Mouse (Mus musculus) A20 (cell line): ENCODE results near the gene Hnrnph1.
A peak's percentile ranks its signal among the peaks of the same experiment; 100 is the strongest.

Experiments
- DNase-seq: peaks from one replicate; pipeline ENCODE4 v3.0.0-alpha.2; 2011; ENCODE audit warnings: low read depth, low spot score

Gene Hnrnph1

GRCm38 (mm10) chr11:50373086-50373485, 3.7 kb upstream of the Hnrnph1 start:
- no peak for DNase-seq

GRCm38 (mm10) chr11:50373621-50374020, 3.2 kb upstream of the Hnrnph1 start:
- no peak for DNase-seq

- DNase-seq, result no peak
Observed at GRCm38 (mm10) chr11:50374286-50375015, 2.3 kb upstream of the Hnrnph1 start.

GRCm38 (mm10) chr11:50375421-50375820, 1.4 kb upstream of the Hnrnph1 start:
- DNase-seq, result no peak

GRCm38 (mm10) chr11:50376156-50376790, 517 bp upstream of the Hnrnph1 start:
- DNase-seq, result peak; percentile 69

GRCm38 (mm10) chr11:50377892-50378684, 1.3 kb downstream of the Hnrnph1 start:
- DNase-seq, result peak; percentile 88

- no peak for DNase-seq
Observed at GRCm38 (mm10) chr11:50379023-50379752, 2.4 kb downstream of the Hnrnph1 start.

GRCm38 (mm10) chr11:50381311-50381710, 4.5 kb downstream of the Hnrnph1 start:
- no peak for DNase-seq

GRCm38 (mm10) chr11:50387167-50387679, 10.4 kb downstream of the Hnrnph1 start:
- DNase-seq, result no peak

- no peak for DNase-seq
Observed at GRCm38 (mm10) chr11:50387697-50388096, 10.9 kb downstream of the Hnrnph1 start.

GRCm38 (mm10) chr11:50388217-50388929, 11.6 kb downstream of the Hnrnph1 start:
- no peak for DNase-seq

- no peak for DNase-seq
Observed at GRCm38 (mm10) chr11:50389011-50389410, 12.2 kb downstream of the Hnrnph1 start.

GRCm38 (mm10) chr11:50389616-50390015, 12.8 kb downstream of the Hnrnph1 start:
- DNase-seq, result no peak

- no peak for DNase-seq
Observed at GRCm38 (mm10) chr11:50391272-50391960, 14.6 kb downstream of the Hnrnph1 start.

GRCm38 (mm10) chr11:50393306-50393705, 16.5 kb downstream of the Hnrnph1 start:
- DNase-seq, result no peak

GRCm38 (mm10) chr11:50394731-50395130, 17.9 kb downstream of the Hnrnph1 start:
- DNase-seq, result no peak

GRCm38 (mm10) chr11:50396766-50397307, 20.0 kb downstream of the Hnrnph1 start:
- no peak for DNase-seq

GRCm38 (mm10) chr11:50397316-50397715, 20.5 kb downstream of the Hnrnph1 start:
- DNase-seq, result no peak

GRCm38 (mm10) chr11:50398803-50399202, 22.0 kb downstream of the Hnrnph1 start:
- no peak for DNase-seq

GRCm38 (mm10) chr11:50402481-50402880, 25.7 kb downstream of the Hnrnph1 start:
- no peak for DNase-seq
